Mouse (Mus musculus): ENCODE measurements around the gene Mpv17l. TPM values are rescaled to one million over a fixed set of nuclear protein-coding genes. Genes with fewer than 3 reads are reported as not detected.
"Not testable (repeated sequence)": the region's sequence is repeated elsewhere in the genome, so short reads cannot be mapped to it uniquely, and the experiment has no call there.

The Mpv17l gene
- 33.1 and 34.9 TPM in 2 replicates for polyA plus RNA-seq (2015; fragmentation: Nextera tagmentation; extraction: Ambion mirVana)

DNA sequence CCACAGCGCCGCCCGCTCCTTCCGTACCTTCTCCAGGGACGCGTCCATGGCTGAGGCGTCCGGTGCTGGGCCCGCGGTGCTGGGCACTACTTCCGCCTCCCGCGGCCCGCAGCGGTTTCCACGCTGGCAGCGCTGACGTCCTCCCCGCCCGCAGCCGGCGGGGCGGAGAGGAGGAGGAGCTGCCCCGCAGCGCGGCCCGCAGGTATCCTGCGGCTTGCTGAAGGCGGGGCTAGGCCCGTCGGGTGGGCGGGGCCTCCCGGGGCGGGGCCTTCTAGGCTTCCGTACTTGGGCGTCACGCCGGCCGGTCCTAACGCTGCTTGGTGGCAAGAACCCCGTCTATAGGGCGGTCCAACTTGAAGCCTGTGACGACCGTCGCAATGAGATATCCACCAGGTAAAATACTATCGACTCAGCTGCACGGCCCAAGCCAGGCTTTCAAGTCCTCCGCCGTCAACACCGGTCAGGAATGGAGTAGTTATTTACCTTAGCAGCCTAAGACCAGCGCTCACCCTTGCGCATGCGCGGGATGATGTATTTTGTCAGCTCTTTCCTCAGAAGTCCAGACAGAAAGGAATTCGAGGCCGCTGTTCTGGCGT lies at the start of gene Mpv17l, which contains the start of gene Pdxdc1:
TSS of gene Mpv17l (plus strand) at position 274 of the 596 bp plus-strand sequence.
TSS of gene Pdxdc1 (minus strand) at position 244 of the 596 bp plus-strand sequence.
- no peaks in the 10 kb centered on the region for H3K9me3 ChIP-seq
- H3K4me1 ChIP-seq (replicated peaks) = peaks cover 18% of the 10 kb centered on the region
- no peaks in the 10 kb centered on the region for H3K36me3 ChIP-seq
- peak within 1 kb of the TSS; percentile 83 for H3K4me3 ChIP-seq
- no peaks in the 10 kb centered on the region for H3K27me3 ChIP-seq
- ATAC-seq (ENCODE audit: low FRiP score, low read depth) = peak; percentile 97
- peak within 1 kb of the TSS; percentile 69 for H3K9ac ChIP-seq
- under 1% methylated on average over 56 of the region's 57 CpGs for WGBS
- H3K4me2 ChIP-seq = peak within 1 kb of the TSS; percentile 75
- H3K27ac ChIP-seq (replicated peaks) = peak within 1 kb of the TSS; percentile 91

DNA sequence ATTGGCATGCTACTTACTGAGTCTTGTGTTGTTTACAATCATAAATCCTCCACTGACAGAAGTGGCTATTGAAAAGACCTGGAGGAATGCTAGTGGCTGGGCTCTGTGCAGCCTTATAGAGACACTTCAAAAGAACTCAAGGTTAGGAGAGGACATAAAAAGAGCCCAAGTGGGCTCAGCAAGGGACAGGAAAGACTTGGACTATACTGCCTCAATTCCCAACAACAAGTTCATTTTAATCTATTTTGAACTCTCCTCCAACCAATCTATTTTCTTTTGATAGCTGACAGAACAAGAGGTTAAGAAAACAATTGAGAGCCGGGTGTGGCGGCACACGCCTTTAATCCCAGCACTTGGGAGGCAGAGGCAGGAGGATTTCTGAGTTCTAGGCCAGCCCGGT lies 49.1 kb upstream of the Mpv17l start:
- Histone ChIP-seq H3K36me3 (peaks cover 43% of the 10 kb centered on the region), H3K4me1 (replicated peaks) (no peaks in the 10 kb centered on the region), H3K4me2 (no peak overlapping the region), H3K9ac (no peak overlapping the region), H3K9me3 (no peaks in the 10 kb centered on the region), H3K27me3 (no peaks in the 10 kb centered on the region), H3K27ac (replicated peaks) (no peak overlapping the region), H3K4me3 (no peak overlapping the region)
- 97% methylated on average over 4 of the region's 4 CpGs for WGBS
- ATAC-seq (ENCODE audit: low FRiP score, low read depth) = no peak

DNA sequence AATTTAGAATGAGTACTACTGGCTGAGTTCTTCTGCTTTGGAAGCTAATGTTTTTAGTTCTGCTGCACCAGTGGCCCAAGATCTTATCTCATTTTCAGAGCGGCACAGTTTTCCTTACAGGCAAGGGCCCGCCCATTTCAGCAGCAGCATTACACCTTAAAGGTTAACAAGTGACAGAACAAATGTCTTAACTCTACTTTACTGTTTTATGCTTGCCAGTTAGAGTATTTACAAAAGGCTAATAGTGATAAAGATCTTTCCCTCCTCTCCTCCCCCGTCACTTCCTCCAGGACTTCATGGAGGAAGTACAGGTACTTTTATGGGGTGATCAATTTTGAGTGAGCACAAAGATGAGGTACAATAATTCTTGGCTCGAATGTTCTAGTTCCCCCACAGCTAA lies 36.9 kb upstream of the Mpv17l start:
- Histone ChIP-seq H3K27me3 (no peaks in the 10 kb centered on the region), H3K9ac (no peak overlapping the region)
- WGBS = 92% methylated on average over 4 of the region's 4 CpGs

DNA sequence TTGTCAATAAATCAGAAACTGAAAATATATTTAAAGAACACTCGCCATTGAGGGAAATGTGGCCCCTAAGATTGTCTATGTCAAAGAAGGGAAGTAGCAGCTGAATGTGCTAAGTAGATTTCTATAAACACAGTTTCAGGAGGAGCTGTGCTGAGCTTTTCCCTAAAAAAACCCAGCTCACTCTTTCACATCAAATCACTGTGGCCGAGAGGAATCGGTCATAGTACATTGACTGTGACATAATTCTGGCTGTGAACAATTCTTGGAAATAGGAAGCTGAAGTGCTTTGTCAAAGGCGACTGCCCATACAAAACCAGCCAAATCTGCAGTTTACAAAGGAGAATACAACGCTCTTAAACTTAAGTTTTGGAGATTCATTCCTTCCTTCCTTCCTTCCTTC lies 36.3 kb upstream of the Mpv17l start:
- Histone ChIP-seq H3K36me3 (peaks cover 10% of the 10 kb centered on the region), H3K9me3 (no peaks in the 10 kb centered on the region), H3K4me3 (no peak overlapping the region), H3K27ac (replicated peaks) (no peak overlapping the region), H3K4me1 (replicated peaks) (no peaks in the 10 kb centered on the region), H3K27me3 (no peaks in the 10 kb centered on the region), H3K4me2 (no peak overlapping the region), H3K9ac (no peak overlapping the region)
- ATAC-seq (ENCODE audit: low FRiP score, low read depth) = no peak
- WGBS = 76% methylated on average over 5 of the region's 5 CpGs

More for the DNA sequence above, 36.9 kb upstream of the Mpv17l start:
- Histone ChIP-seq H3K36me3 (peaks cover 10% of the 10 kb centered on the region), H3K27ac (replicated peaks) (no peak overlapping the region), H3K4me1 (replicated peaks) (no peaks in the 10 kb centered on the region), H3K4me3 (no peak overlapping the region), H3K9me3 (no peaks in the 10 kb centered on the region), H3K4me2 (no peak overlapping the region)
- ATAC-seq (ENCODE audit: low FRiP score, low read depth) = no peak

DNA sequence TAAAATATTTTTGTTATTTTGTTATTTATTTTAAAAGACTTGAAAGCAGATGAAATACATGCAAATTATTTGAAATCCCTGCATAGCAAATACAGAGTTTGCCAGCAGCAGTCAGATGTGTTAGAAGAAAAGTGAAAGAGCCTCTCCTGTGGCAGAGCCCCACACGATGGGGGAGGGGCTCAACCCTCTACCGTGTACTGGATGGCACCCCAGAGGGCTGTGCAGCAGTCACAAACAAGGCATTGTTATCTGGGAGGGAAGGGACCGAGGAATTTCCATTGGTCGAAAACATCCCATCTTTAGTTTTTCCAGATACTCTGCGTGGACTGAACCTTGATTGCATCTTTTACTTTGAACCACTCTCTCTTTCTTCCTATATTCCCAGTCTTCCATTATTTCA lies 35.6 kb upstream of the Mpv17l start:
- not testable (repeated sequence) for ATAC-seq (ENCODE audit: low FRiP score, low read depth); H3K4me2 ChIP-seq
- 11% methylated on average over 5 of the region's 5 CpGs for WGBS

DNA sequence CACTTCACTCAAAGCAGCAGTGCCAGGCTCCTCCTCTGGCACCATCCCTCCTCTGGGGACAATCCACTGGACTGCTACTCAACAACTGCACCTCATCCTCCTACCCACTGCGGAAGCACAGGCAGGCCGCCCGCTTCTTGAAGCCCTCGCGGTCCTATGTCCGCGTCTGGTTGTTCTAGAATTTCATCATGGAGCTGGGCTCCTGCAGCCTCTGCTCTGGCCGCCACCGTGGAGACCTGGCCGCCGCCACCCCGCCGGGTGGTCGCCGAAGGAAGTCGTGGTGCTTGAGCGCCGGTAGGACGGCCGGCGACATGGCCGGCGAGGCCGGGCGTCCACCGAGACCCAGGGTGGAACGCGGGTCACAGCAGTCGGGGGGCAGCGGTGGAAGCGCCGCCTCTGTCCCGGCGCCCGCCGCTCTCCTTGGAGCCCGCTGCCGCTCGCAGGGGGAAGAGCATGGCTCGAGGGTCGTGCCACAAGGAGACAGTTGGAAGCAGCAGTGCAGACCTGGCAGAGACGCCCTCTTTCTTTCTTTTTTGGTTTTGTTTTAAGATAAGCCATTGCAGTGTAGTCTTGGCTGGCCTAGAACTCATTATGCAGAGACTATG lies 34.9 kb upstream of the Mpv17l start:
- H3K9me3 ChIP-seq = no peaks in the 10 kb centered on the region
- no peaks in the 10 kb centered on the region for H3K27me3 ChIP-seq
- no peak overlapping the region; the same call in 1 of the 2 replicates for H3K9ac ChIP-seq
- H3K4me1 ChIP-seq (replicated peaks) = no peaks in the 10 kb centered on the region
- WGBS = 9% methylated on average over 38 of the region's 42 CpGs
- H3K4me2 ChIP-seq = peak overlapping the region; percentile 44
- peak; percentile 73 for ATAC-seq (ENCODE audit: low FRiP score, low read depth)
- H3K4me3 ChIP-seq = peak overlapping the region; percentile 13
- no peak overlapping the region for H3K27ac ChIP-seq (replicated peaks)
- peaks cover 15% of the 10 kb centered on the region for H3K36me3 ChIP-seq

More for the DNA sequence above, 35.6 kb upstream of the Mpv17l start:
- peaks cover 15% of the 10 kb centered on the region for H3K36me3 ChIP-seq
- not testable (repeated sequence) for H3K9me3 ChIP-seq; H3K27ac ChIP-seq (replicated peaks); H3K4me3 ChIP-seq; H3K4me1 ChIP-seq (replicated peaks); H3K9ac ChIP-seq; H3K27me3 ChIP-seq

DNA sequence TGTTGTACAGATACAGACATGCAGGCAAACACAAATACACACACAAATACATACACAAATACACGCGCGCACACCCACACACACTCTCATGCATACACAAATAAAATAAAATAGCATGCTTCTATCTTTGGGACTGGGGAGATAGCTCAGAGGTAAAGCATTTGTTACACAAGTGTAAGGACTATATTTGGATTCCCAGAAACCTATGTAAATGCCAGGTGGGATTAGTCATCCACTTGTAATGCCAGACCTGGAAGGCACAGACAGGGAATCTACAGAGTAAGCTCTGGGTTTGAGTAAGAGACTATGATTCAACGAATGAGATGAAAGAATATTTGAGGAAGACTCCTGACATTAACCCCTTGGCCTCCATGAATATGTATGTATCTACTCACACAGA lies 27.5 kb upstream of the Mpv17l start:
- 95% methylated on average over 4 of the region's 4 CpGs for WGBS
- Histone ChIP-seq H3K36me3 (peaks cover 29% of the 10 kb centered on the region), H3K9me3 (no peaks in the 10 kb centered on the region), H3K4me1 (replicated peaks) (no peaks in the 10 kb centered on the region), H3K27me3 (no peaks in the 10 kb centered on the region), H3K4me2 (no peak overlapping the region), H3K4me3 (no peak overlapping the region), H3K9ac (no peak overlapping the region), H3K27ac (replicated peaks) (no peak overlapping the region)
- no peak for ATAC-seq (ENCODE audit: low FRiP score, low read depth)

DNA sequence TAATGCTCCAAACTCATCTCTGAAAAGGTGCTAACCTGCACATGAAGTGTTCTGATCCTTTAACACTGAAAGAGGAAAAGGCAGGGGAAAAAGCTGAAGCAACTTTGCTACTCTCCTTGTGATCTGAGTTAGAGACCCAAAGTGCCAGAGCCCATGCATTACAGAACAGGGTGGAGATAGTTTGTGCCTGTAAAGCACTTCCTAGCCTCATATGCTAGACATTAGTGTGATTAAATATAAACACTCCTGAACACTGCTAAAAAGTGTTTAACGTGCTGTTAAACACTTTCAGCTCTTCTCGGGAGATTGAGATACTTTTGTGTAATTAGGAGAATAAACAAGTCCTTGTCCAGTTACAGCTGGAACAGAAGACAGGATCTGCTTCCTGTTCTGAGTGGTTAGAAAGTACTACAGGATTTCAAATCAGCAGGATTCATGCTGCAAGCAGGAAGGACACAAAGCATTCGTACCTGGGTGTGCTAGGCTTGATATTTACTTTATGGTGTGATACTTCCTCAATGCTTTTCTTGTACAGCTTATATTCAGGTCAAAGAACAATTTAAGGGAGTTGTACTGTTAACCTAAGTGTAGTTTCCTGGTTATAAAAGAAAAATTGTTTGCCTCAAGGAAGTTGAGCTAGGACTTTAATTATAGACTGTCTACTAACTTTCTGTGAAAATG lies 19.7 kb upstream of the Mpv17l start:
- no peak for ATAC-seq (ENCODE audit: low FRiP score, low read depth)
- no peaks in the 10 kb centered on the region for H3K4me1 ChIP-seq (replicated peaks)
- H3K9ac ChIP-seq = no peak overlapping the region
- peaks cover 14% of the 10 kb centered on the region; the same call in 1 of the 2 replicates for H3K36me3 ChIP-seq
- no peaks in the 10 kb centered on the region for H3K9me3 ChIP-seq
- H3K4me2 ChIP-seq = no peak overlapping the region
- no peak overlapping the region for H3K4me3 ChIP-seq
- H3K27ac ChIP-seq (replicated peaks) = no peak overlapping the region
- 76% methylated on average over 3 of the region's 3 CpGs for WGBS
- H3K27me3 ChIP-seq = no peaks in the 10 kb centered on the region

DNA sequence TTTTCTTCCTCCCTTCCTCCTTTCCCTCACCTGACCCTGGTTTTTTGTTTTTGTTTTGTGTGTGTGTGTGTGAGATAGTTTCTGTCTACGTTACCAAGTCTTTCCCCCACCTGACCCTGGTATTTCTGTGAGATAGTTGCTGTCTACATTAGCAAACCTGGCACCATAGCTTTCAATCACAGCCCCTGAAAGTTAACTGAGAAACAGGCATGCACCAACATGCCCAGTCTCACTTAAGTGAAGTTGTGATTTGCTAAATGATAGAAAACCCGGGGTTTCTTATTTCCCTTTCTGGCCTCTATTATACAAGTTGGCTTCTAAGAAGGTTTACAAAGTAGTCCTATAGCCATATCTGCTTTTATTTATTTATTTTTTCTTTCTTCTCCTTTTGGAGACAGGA lies 12.5 kb upstream of the Mpv17l start:
- no peak for ATAC-seq (ENCODE audit: low FRiP score, low read depth)
- Histone ChIP-seq H3K9ac (no peak overlapping the region), H3K36me3 (no peaks in the 10 kb centered on the region), H3K4me1 (replicated peaks) (no peaks in the 10 kb centered on the region), H3K27ac (replicated peaks) (no peak overlapping the region), H3K4me3 (no peak overlapping the region), H3K27me3 (no peaks in the 10 kb centered on the region), H3K4me2 (no peak overlapping the region), H3K9me3 (no peaks in the 10 kb centered on the region)
- 94% methylated on average over 2 of the region's 2 CpGs for WGBS

DNA sequence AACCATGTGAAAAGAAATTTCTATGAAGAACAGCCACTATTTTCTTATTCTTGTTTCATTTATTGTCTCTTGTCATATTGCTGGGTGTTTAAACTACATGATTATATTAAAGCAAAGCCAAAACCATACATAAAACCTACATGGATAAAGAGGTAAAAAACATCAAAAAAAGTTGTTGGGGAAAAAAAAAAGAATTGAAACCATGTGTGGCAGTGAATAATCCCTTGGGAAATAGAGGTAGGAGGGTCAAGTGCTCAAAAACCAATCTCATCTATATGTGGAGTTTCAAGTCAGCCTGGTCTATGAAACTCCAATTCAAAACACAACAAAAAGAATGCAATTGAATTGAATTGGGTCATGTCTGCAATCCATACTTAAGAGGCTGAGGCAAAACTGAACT lies 10.1 kb upstream of the Mpv17l start:
- H3K4me3 ChIP-seq = no peak overlapping the region
- no peak for ATAC-seq (ENCODE audit: low FRiP score, low read depth)
- H3K36me3 ChIP-seq = no peaks in the 10 kb centered on the region
- no peak overlapping the region for H3K4me2 ChIP-seq
- no peaks in the 10 kb centered on the region for H3K4me1 ChIP-seq (replicated peaks)
- H3K9me3 ChIP-seq = no peaks in the 10 kb centered on the region
- H3K27me3 ChIP-seq = no peaks in the 10 kb centered on the region
- no peak overlapping the region for H3K9ac ChIP-seq
- H3K27ac ChIP-seq (replicated peaks) = no peak overlapping the region

DNA sequence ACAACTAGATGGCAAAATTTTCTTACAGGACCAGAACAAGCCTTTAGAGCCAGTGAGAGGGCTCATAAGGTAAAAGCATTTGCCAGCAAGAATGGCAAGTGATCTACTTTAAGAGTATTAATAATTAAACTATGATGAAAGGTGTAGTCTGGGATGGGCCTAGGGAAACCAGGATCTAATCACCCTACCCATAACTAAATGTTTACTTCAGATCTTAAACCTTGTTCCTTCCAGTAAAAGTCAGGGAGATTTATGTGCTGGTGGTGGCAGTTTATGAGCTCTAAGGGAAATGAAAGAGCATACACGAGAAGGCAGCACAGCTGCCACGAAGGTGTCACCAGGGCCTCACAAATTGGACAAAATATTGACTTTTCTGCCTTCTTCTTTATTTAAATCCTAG lies 8.9 kb upstream of the Mpv17l start:
- no peak for ATAC-seq (ENCODE audit: low FRiP score, low read depth)
- 83% methylated on average over 2 of the region's 2 CpGs for WGBS
- Histone ChIP-seq H3K36me3 (no peaks in the 10 kb centered on the region), H3K9ac (no peak overlapping the region), H3K4me2 (no peak overlapping the region), H3K9me3 (no peaks in the 10 kb centered on the region), H3K27me3 (no peaks in the 10 kb centered on the region), H3K4me1 (replicated peaks) (no peaks in the 10 kb centered on the region), H3K27ac (replicated peaks) (no peak overlapping the region), H3K4me3 (no peak overlapping the region)

DNA sequence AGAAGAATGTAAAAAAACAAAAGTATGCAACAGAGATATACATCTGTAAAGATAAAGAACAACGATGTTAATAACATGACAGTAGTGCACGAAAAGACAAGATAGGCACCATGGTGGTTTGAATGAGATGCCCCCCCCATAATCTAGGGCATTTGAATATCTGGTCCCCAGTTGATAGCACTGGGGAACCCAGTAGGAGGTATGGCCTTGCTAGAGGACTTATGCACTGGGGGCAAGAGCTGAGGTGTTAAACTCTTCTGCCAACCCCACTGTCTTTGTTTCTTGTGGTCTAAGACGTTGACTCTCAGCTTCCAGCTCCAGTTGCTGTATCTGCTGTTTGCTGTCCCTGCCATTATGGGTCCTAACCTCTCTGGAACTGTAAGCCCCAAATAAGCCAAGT lies 7.2 kb upstream of the Mpv17l start:
- WGBS = 91% methylated on average over 3 of the region's 3 CpGs
- Histone ChIP-seq H3K36me3 (no peaks in the 10 kb centered on the region), H3K4me2 (no peak overlapping the region), H3K27ac (replicated peaks) (no peak overlapping the region), H3K9me3 (no peaks in the 10 kb centered on the region), H3K9ac (no peak overlapping the region), H3K4me1 (replicated peaks) (no peaks in the 10 kb centered on the region), H3K4me3 (no peak overlapping the region), H3K27me3 (no peaks in the 10 kb centered on the region)
- ATAC-seq (ENCODE audit: low FRiP score, low read depth) = no peak
